Mouse (Mus musculus): ENCODE measurements at regions not wholly inside any gene's neighbourhood (a gene's known extent, or its start where the extent isn't known, plus 50 kb on each side); places are given as distances from the start of the nearest gene placed in this dataset.

DNA sequence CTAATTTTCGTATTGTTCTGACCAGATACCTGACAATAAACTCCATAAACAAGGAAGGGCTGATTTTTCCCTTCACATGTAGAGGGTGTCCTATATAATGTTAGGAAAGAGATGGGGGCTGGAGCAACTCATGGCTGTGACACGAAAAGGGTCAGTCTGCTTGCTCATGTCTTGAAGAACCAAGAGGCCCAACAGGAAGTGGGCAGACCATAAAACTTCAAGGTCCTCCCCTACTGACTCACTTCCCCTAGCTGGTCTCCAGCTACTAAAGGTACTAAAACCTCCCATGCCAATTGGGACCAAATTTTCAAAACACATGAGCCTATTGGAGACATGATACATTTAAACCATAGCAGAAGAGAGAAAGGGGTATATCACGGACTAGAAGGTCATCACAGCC is 302.1 kb upstream of the Tgfbr2 start:
- TF ChIP-seq POLR2A (IDR thresholded peaks at IDR 0.05; ENCODE audit: extremely low read depth, insufficient read depth, low read length) (no peak), CTCF (IDR thresholded peaks at IDR 0.05; ENCODE audit: low read depth, low read length) (no peak)
